Mouse (Mus musculus): Measurements from ENCODE around the gene Gal3st4. TPM values are rescaled to one million over a fixed set of nuclear protein-coding genes. Genes with fewer than 3 reads are reported as not detected.
"Not testable (repeated sequence)": the region's sequence is repeated elsewhere in the genome, so short reads cannot be mapped to it uniquely, and the experiment has no call there.

Gene Gal3st4
- polyA plus RNA-seq, 1 experiment from 2014 or later, result 2.5 TPM

- Histone ChIP-seq H3K4me1 (replicated peaks) (no peaks in the 10 kb centered on the region), H3K9ac (replicated peaks) (no peak overlapping the region), H3K27me3 (no peaks in the 10 kb centered on the region), H3K4me3 (replicated peaks) (no peak overlapping the region), H3K9me3 (no peaks in the 10 kb centered on the region), H3K4me2 (replicated peaks) (no peak overlapping the region), H3K27ac (no peak overlapping the region), H3K36me3 (no peaks in the 10 kb centered on the region)
- 88% methylated on average over 2 of the region's 2 CpGs for WGBS
- ATAC-seq, result no peak
Observed at GRCm38 (mm10) chr5:138233778-138234177, 38.9 kb downstream of the Gal3st4 start.

GRCm38 (mm10) chr5:138229511-138229910 lies 43.1 kb downstream of the Gal3st4 start:
- H3K27me3 ChIP-seq, result no peaks in the 10 kb centered on the region
- no peaks in the 10 kb centered on the region for H3K9me3 ChIP-seq
- no peak overlapping the region for H3K4me2 ChIP-seq (replicated peaks)
- H3K4me3 ChIP-seq (replicated peaks), result no peak overlapping the region
- no peak for ATAC-seq
- no peak overlapping the region for H3K27ac ChIP-seq
- no peak overlapping the region for H3K9ac ChIP-seq (replicated peaks)
- no peaks in the 10 kb centered on the region for H3K4me1 ChIP-seq (replicated peaks)
- H3K36me3 ChIP-seq, result no peaks in the 10 kb centered on the region
- 94% methylated on average over 3 of the region's 3 CpGs for WGBS

GRCm38 (mm10) chr5:138228026-138228425 lies 44.6 kb downstream of the Gal3st4 start:
- no peak overlapping the region for H3K4me3 ChIP-seq (replicated peaks)
- no peaks in the 10 kb centered on the region for H3K36me3 ChIP-seq
- H3K4me1 ChIP-seq (replicated peaks), result no peaks in the 10 kb centered on the region
- ATAC-seq, result no peak
- no peaks in the 10 kb centered on the region for H3K9me3 ChIP-seq
- H3K27me3 ChIP-seq, result no peaks in the 10 kb centered on the region
- no peak overlapping the region for H3K9ac ChIP-seq (replicated peaks)
- no peak overlapping the region for H3K27ac ChIP-seq
- WGBS, result 58% methylated on average over 3 of the region's 3 CpGs
- H3K4me2 ChIP-seq (replicated peaks), result no peak overlapping the region

GRCm38 (mm10) chr5:138227367-138227766 lies 45.3 kb downstream of the Gal3st4 start:
- no peak overlapping the region for H3K27ac ChIP-seq
- no peak overlapping the region for H3K4me2 ChIP-seq (replicated peaks)
- no peak overlapping the region for H3K9ac ChIP-seq (replicated peaks)
- H3K9me3 ChIP-seq, result no peaks in the 10 kb centered on the region
- H3K4me1 ChIP-seq (replicated peaks), result no peaks in the 10 kb centered on the region
- WGBS, result 79% methylated on average over 2 of the region's 2 CpGs
- no peak overlapping the region for H3K4me3 ChIP-seq (replicated peaks)
- H3K36me3 ChIP-seq, result no peaks in the 10 kb centered on the region
- ATAC-seq, result no peak
- no peaks in the 10 kb centered on the region for H3K27me3 ChIP-seq

GRCm38 (mm10) chr5:138226491-138226890 lies 46.1 kb downstream of the Gal3st4 start:
- Histone ChIP-seq H3K36me3 (no peaks in the 10 kb centered on the region), H3K4me1 (replicated peaks) (no peaks in the 10 kb centered on the region), H3K9ac (replicated peaks) (no peak overlapping the region), H3K27me3 (no peaks in the 10 kb centered on the region), H3K27ac (no peak overlapping the region), H3K9me3 (no peaks in the 10 kb centered on the region), H3K4me2 (replicated peaks) (no peak overlapping the region), H3K4me3 (replicated peaks) (no peak overlapping the region)
- no peak for ATAC-seq
- WGBS, result 76% methylated on average over 4 of the region's 4 CpGs

GRCm38 (mm10) chr5:138225700-138226099 lies 46.9 kb downstream of the Gal3st4 start, which contains the start of gene Nxpe5:
Gene Nxpe5, plus strand, starts transcription at chr5:138225898.
- Histone ChIP-seq H3K9ac (replicated peaks) (no peak within 1 kb of the TSS), H3K27me3 (no peaks in the 10 kb centered on the region), H3K36me3 (no peaks in the 10 kb centered on the region), H3K4me1 (replicated peaks) (no peaks in the 10 kb centered on the region), H3K4me3 (replicated peaks) (no peak within 1 kb of the TSS), H3K27ac (no peak within 1 kb of the TSS), H3K9me3 (no peaks in the 10 kb centered on the region), H3K4me2 (replicated peaks) (no peak within 1 kb of the TSS)
- WGBS, result 61% methylated on average over 2 of the region's 2 CpGs
- ATAC-seq, result no peak

GRCm38 (mm10) chr5:138223287-138223686 lies 49.4 kb downstream of the Gal3st4 start:
- Histone ChIP-seq H3K9ac (replicated peaks) (no peak overlapping the region), H3K36me3 (no peaks in the 10 kb centered on the region), H3K9me3 (no peaks in the 10 kb centered on the region), H3K4me2 (replicated peaks) (no peak overlapping the region), H3K4me3 (replicated peaks) (no peak overlapping the region), H3K4me1 (replicated peaks) (no peaks in the 10 kb centered on the region), H3K27ac (no peak overlapping the region), H3K27me3 (no peaks in the 10 kb centered on the region)
- ATAC-seq, result no peak
- WGBS, result 65% methylated on average over 3 of the region's 3 CpGs

- H3K4me1 ChIP-seq (replicated peaks), result no peaks in the 10 kb centered on the region
- no peaks in the 10 kb centered on the region for H3K36me3 ChIP-seq
- 24% methylated on average over 4 of the region's 4 CpGs for WGBS
- 0 out of 2 replicates have a peak, but pooled peaks cover 6% of the 10 kb centered on the region for H3K9me3 ChIP-seq
- H3K27me3 ChIP-seq, result no peaks in the 10 kb centered on the region
- ATAC-seq, result no peak
- H3K9ac ChIP-seq (replicated peaks), result no peak overlapping the region
- H3K4me2 ChIP-seq (replicated peaks), result no peak overlapping the region
- H3K4me3 ChIP-seq (replicated peaks), result no peak overlapping the region
- no peak overlapping the region for H3K27ac ChIP-seq
Observed at GRCm38 (mm10) chr5:138222111-138222510, 50.5 kb downstream of the Gal3st4 start.

- no peak for ATAC-seq
- H3K4me3 ChIP-seq (replicated peaks), result no peak overlapping the region
- H3K4me2 ChIP-seq (replicated peaks), result no peak overlapping the region
- WGBS, result 80% methylated on average over 2 of the region's 2 CpGs
- H3K27ac ChIP-seq, result no peak overlapping the region
- no peak overlapping the region for H3K9ac ChIP-seq (replicated peaks)
- H3K9me3 ChIP-seq, result peaks cover 25% of the 10 kb centered on the region
- H3K4me1 ChIP-seq (replicated peaks), result no peaks in the 10 kb centered on the region
- H3K27me3 ChIP-seq, result no peaks in the 10 kb centered on the region
- H3K36me3 ChIP-seq, result no peaks in the 10 kb centered on the region
Observed at GRCm38 (mm10) chr5:138219864-138220263, 52.8 kb downstream of the Gal3st4 start.

- not testable (repeated sequence) for ATAC-seq; H3K4me3 ChIP-seq (replicated peaks); H3K27me3 ChIP-seq; H3K4me2 ChIP-seq (replicated peaks); H3K9ac ChIP-seq (replicated peaks); H3K4me1 ChIP-seq (replicated peaks); H3K27ac ChIP-seq; H3K36me3 ChIP-seq
- H3K9me3 ChIP-seq, result peaks cover 29% of the 10 kb centered on the region
- WGBS, result 94% methylated on average over 13 of the region's 13 CpGs
Observed at GRCm38 (mm10) chr5:138216632-138217031, 56.0 kb downstream of the Gal3st4 start.

Other genes starting within 250 kb of the Gal3st4 start
- not detected in 2 replicates for gene Smok3c, start 219.6 kb downstream of the Gal3st4 start, polyA plus RNA-seq (2015; fragmentation: Nextera tagmentation; extraction: Ambion mirVana)
- 31.5 and 32.1 TPM in 2 replicates for gene Zkscan1, start 187.8 kb downstream of the Gal3st4 start, polyA plus RNA-seq (2015; fragmentation: Nextera tagmentation; extraction: Ambion mirVana)
- 128 TPM in 2 replicates for gene Zscan21, start 155.9 kb downstream of the Gal3st4 start, polyA plus RNA-seq (2015; fragmentation: Nextera tagmentation; extraction: Ambion mirVana)
- 45.3 and 49.7 TPM in 2 replicates for gene Zfp113, start 117.1 kb downstream of the Gal3st4 start, polyA plus RNA-seq (2015; fragmentation: Nextera tagmentation; extraction: Ambion mirVana)
- gene Cops6, start 111.8 kb downstream of the Gal3st4 start, polyA plus RNA-seq (2015; fragmentation: Nextera tagmentation; extraction: Ambion mirVana), result 316 and 337 TPM in 2 replicates
- gene Ap4m1, start 100.8 kb downstream of the Gal3st4 start, polyA plus RNA-seq (2015; fragmentation: Nextera tagmentation; extraction: Ambion mirVana), result 26.6 and 28.8 TPM in 2 replicates
- 159 and 162 TPM in 2 replicates for gene Mcm7, start 100.4 kb downstream of the Gal3st4 start, polyA plus RNA-seq (2015; fragmentation: Nextera tagmentation; extraction: Ambion mirVana)
- 109 and 111 TPM in 2 replicates for gene Taf6, start 85.4 kb downstream of the Gal3st4 start, polyA plus RNA-seq (2015; fragmentation: Nextera tagmentation; extraction: Ambion mirVana)
- 39.4 and 40.5 TPM in 2 replicates for gene Cnpy4, start 85.4 kb downstream of the Gal3st4 start, polyA plus RNA-seq (2015; fragmentation: Nextera tagmentation; extraction: Ambion mirVana)
- gene Mblac1, start 78.5 kb downstream of the Gal3st4 start, polyA plus RNA-seq (2015; fragmentation: Nextera tagmentation; extraction: Ambion mirVana), result 12.9 and 13.8 TPM in 2 replicates
- gene Nxpe5, start 46.9 kb downstream of the Gal3st4 start, polyA plus RNA-seq (2015; fragmentation: Nextera tagmentation; extraction: Ambion mirVana), result 0.08 TPM in 1 of 2 replicates, not detected in the other
- gene Lamtor4, start 17.4 kb downstream of the Gal3st4 start, polyA plus RNA-seq (2015; fragmentation: Nextera tagmentation; extraction: Ambion mirVana), result 81.2 and 81.9 TPM in 2 replicates
- 12.2 and 15.8 TPM in 2 replicates for gene BC037034, start 8.8 kb downstream of the Gal3st4 start, polyA plus RNA-seq (2015; fragmentation: Nextera tagmentation; extraction: Ambion mirVana)
- gene Gm43720, start 7.1 kb upstream of the Gal3st4 start, polyA plus RNA-seq (2015; fragmentation: Nextera tagmentation; extraction: Ambion mirVana), result 0.10 and 0.19 TPM in 2 replicates
- gene Gpc2, start 7.2 kb upstream of the Gal3st4 start, polyA plus RNA-seq (2015; fragmentation: Nextera tagmentation; extraction: Ambion mirVana), result 236 and 248 TPM in 2 replicates
- gene Stag3, start 7.4 kb upstream of the Gal3st4 start, polyA plus RNA-seq (2015; fragmentation: Nextera tagmentation; extraction: Ambion mirVana), result 4.8 and 5.4 TPM in 2 replicates
- gene Pvrig, start 69.1 kb upstream of the Gal3st4 start, polyA plus RNA-seq (2015; fragmentation: Nextera tagmentation; extraction: Ambion mirVana), result not detected in 2 replicates
- gene Zfp157, start 168.6 kb upstream of the Gal3st4 start, polyA plus RNA-seq (2015; fragmentation: Nextera tagmentation; extraction: Ambion mirVana), result 76.3 and 77.6 TPM in 2 replicates

All from midbrain, embryonic 13.5 days (tissue).